ENCODE assay signal across 13 mouse cellular contexts in the genomic region with DNA sequence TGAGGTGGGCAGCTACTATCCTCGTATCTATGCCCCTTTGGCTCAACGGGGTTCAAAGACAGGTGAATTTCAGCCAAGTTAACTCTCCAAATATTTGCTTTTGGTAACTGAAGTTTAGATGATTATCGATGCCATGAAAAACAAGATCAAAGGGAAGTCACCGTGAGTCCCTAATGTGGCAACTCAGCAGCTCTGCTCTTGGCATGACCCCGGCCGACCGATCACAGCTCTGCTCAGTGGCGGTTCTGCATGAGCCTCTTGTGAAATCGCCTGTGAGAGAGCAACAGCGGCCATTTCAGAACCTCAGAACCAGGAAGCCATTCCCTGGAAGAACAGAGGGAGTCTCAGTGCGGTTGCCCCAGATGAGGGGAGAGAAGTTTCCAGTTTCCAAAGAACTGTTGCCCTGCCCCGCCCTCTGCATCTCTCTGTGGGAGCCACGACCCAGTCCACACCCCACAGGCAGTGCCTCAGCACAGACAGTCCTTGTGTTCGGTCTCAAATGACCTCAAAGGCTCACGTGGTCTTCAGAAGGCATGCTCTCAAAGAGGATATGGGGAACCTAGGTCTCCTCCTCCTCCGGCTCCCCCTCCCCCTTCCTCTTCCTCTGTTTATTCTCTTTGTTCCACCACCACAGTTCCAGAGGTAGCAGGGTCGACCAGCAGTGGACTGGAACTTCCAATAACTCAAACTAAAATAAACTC. TPM values are rescaled to one million over a fixed set of nuclear protein-coding genes. Genes with fewer than 3 reads are reported as not detected.
DNase-seq lines count a peak whose midpoint lies in the region; ATAC-seq and TF ChIP-seq lines count a peak whose summit lies in the region.
"Had no signal": no experiment of that assay in that cellular context is flagged by ENCODE, and none has a peak within 500 bp of the region (broad histone marks: within the 10 kb centered on the region; RNA-seq: fewer than 3 reads in every experiment).

No protein-coding gene starts in this region.

- no peak for DNase-seq in forebrain, embryonic 10.5 days (ENCODE audit: extremely low spot score, low spot score)
- no peak for DNase-seq in lung, embryonic 14.5 days
- DNase-seq in lung, adult 2 months: no peak
- DNase-seq in liver, postnatal 0 days: peak; percentile 57
- DNase-seq in c-Kit-positive CD71-positive TER-119-positive erythroid progenitor cells, embryonic 14.5 days (ENCODE audit: low spot score): no peak
- DNase-seq: cerebellum, adult 9-11 months; heart, postnatal 36 days had no signal

- no peak for TF ChIP-seq CTCF in lung, embryonic 14.5 days (IDR thresholded peaks at IDR 0.05; ENCODE audit: low read depth)
- TF ChIP-seq CTCF in lung, adult 2 months (IDR thresholded peaks at IDR 0.05; ENCODE audit: insufficient read depth, low read length): no peak
- TF ChIP-seq CTCF in liver, postnatal 0 days (IDR thresholded peaks at IDR 0.05; ENCODE audit: low read depth): no peak

- no peaks in the 10 kb centered on the region for H3K36me3 ChIP-seq in forebrain, embryonic 10.5 days (replicated peaks)
- no peaks in the 10 kb centered on the region for H3K36me3 ChIP-seq in forebrain, embryonic 13.5 days (ENCODE audit: poor library complexity, severe bottlenecking)
- no peaks in the 10 kb centered on the region for H3K36me3 ChIP-seq in lung, embryonic 14.5 days (ENCODE audit: insufficient read depth)
- H3K36me3 ChIP-seq in liver, postnatal 0 days (replicated peaks; ENCODE audit: insufficient read depth, low read length): no peaks in the 10 kb centered on the region
- H3K36me3 ChIP-seq: embryonic facial prominence, embryonic 12.5 days; G1E; midbrain, embryonic 15.5 days had no signal

- TF ChIP-seq EP300 in liver, postnatal 0 days (IDR thresholded peaks at IDR 0.05; ENCODE audit: low read depth): no peak

- 78% methylated on average over 17 of the region's 17 CpGs for WGBS in forebrain, embryonic 10.5 days
- WGBS in forebrain, embryonic 13.5 days: 77% methylated on average over 17 of the region's 17 CpGs
- WGBS in lung, embryonic 14.5 days: 49% methylated on average over 17 of the region's 17 CpGs
- 50% methylated on average over 17 of the region's 17 CpGs for WGBS in lung, adult 2 months
- WGBS in liver, postnatal 0 days (ENCODE audit: insufficient replicate concordance): 44% methylated on average over 17 of the region's 17 CpGs

- no peak for TF ChIP-seq POLR2A in lung, adult 2 months (IDR thresholded peaks at IDR 0.05; ENCODE audit: borderline replicate concordance, extremely low read depth, low read depth, low read length)

- H3K4me2 ChIP-seq in forebrain, embryonic 13.5 days: no peak overlapping the region
- H3K4me2 ChIP-seq in lung, embryonic 14.5 days: no peak overlapping the region
- H3K4me2 ChIP-seq in liver, postnatal 0 days (ENCODE audit: low read depth, low read length): peak overlapping the region; percentile 24; the same call in 1 of the 2 replicates
- H3K4me2 ChIP-seq: embryonic facial prominence, embryonic 12.5 days; midbrain, embryonic 15.5 days had no signal

- H3K27ac ChIP-seq in forebrain, embryonic 10.5 days: 0 out of 2 replicates have a peak overlapping the region, but pooled peaks have one; percentile 53
- no peak overlapping the region for H3K27ac ChIP-seq in forebrain, embryonic 13.5 days
- H3K27ac ChIP-seq in lung, embryonic 14.5 days (ENCODE audit: low read depth): no peak overlapping the region
- peak overlapping the region; percentile 48; the same call in 1 of the 2 replicates for H3K27ac ChIP-seq in liver, postnatal 0 days (ENCODE audit: low read depth)
- H3K27ac ChIP-seq: embryonic facial prominence, embryonic 12.5 days; midbrain, embryonic 15.5 days had no signal

- no peak for ATAC-seq in forebrain, embryonic 13.5 days
- peak; percentile 28; the same call in 1 of the 2 replicates for ATAC-seq in lung, embryonic 14.5 days (ENCODE audit: insufficient read depth)
- peak; percentile 45; the same call in 1 of the 2 replicates for ATAC-seq in common myeloid progenitor, adult 5-6 weeks (replicated peaks; ENCODE audit: low read depth, poor library complexity, severe bottlenecking)
- ATAC-seq in liver, postnatal 0 days: peak; percentile 95
- no peak for ATAC-seq in cerebellum, adult (ENCODE audit: insufficient number of reproducible peaks, low FRiP score, low TSS enrichment)
- ATAC-seq: midbrain, embryonic 15.5 days had no signal

- H3K9ac ChIP-seq in forebrain, embryonic 13.5 days: no peak overlapping the region
- no peak overlapping the region for H3K9ac ChIP-seq in lung, embryonic 14.5 days
- no peak overlapping the region for H3K9ac ChIP-seq in liver, postnatal 0 days (replicated peaks)
- H3K9ac ChIP-seq: embryonic facial prominence, embryonic 12.5 days; midbrain, embryonic 15.5 days had no signal

- no peaks in the 10 kb centered on the region for H3K27me3 ChIP-seq in forebrain, embryonic 10.5 days (ENCODE audit: poor library complexity, severe bottlenecking)
- H3K27me3 ChIP-seq in forebrain, embryonic 13.5 days: no peaks in the 10 kb centered on the region
- no peaks in the 10 kb centered on the region for H3K27me3 ChIP-seq in lung, embryonic 14.5 days (ENCODE audit: insufficient read depth, low read length)
- no peaks in the 10 kb centered on the region for H3K27me3 ChIP-seq in liver, postnatal 0 days (ENCODE audit: insufficient read depth, low read length)
- H3K27me3 ChIP-seq: embryonic facial prominence, embryonic 12.5 days; midbrain, embryonic 15.5 days had no signal

- H3K4me1 ChIP-seq in forebrain, embryonic 10.5 days: peaks cover 5% of the 10 kb centered on the region; the same call in 1 of the 2 replicates
- no peaks in the 10 kb centered on the region for H3K4me1 ChIP-seq in forebrain, embryonic 13.5 days
- H3K4me1 ChIP-seq in lung, embryonic 14.5 days (ENCODE audit: insufficient read depth): 0 out of 2 replicates have a peak, but pooled peaks cover 6% of the 10 kb centered on the region
- H3K4me1 ChIP-seq in lung, adult 2 months (ENCODE audit: control insufficient read depth, insufficient read depth, low read length): no peaks in the 10 kb centered on the region
- H3K4me1 ChIP-seq in liver, postnatal 0 days (ENCODE audit: insufficient read depth): 0 out of 2 replicates have a peak, but pooled peaks cover 6% of the 10 kb centered on the region
- H3K4me1 ChIP-seq: embryonic facial prominence, embryonic 12.5 days; midbrain, embryonic 15.5 days had no signal

- no peaks in the 10 kb centered on the region for H3K9me3 ChIP-seq in forebrain, embryonic 10.5 days
- no peaks in the 10 kb centered on the region for H3K9me3 ChIP-seq in forebrain, embryonic 13.5 days (replicated peaks)
- no peaks in the 10 kb centered on the region for H3K9me3 ChIP-seq in lung, embryonic 14.5 days (ENCODE audit: low read depth, low read length)
- no peaks in the 10 kb centered on the region for H3K9me3 ChIP-seq in liver, postnatal 0 days (ENCODE audit: low read length)
- H3K9me3 ChIP-seq: embryonic facial prominence, embryonic 12.5 days; G1E; midbrain, embryonic 15.5 days had no signal

- no peak overlapping the region for H3K4me3 ChIP-seq in forebrain, embryonic 10.5 days
- H3K4me3 ChIP-seq in forebrain, embryonic 13.5 days: no peak overlapping the region
- H3K4me3 ChIP-seq in lung, embryonic 14.5 days (ENCODE audit: low read depth, low read length): no peak overlapping the region
- H3K4me3 ChIP-seq in lung, adult 2 months (replicated peaks; ENCODE audit: extremely low read depth, low read depth, low read length): no peak overlapping the region
- no peak overlapping the region for H3K4me3 ChIP-seq in liver, postnatal 0 days (ENCODE audit: low read depth, low read length)
- H3K4me3 ChIP-seq: embryonic facial prominence, embryonic 12.5 days; midbrain, embryonic 15.5 days had no signal

RNA-seq across cellular contexts. Expression of a gene that starts 27.0 kb away (rescaled TPM):
- polyA plus RNA-seq in forebrain, embryonic 10.5 days (2016; fragmentation: Nextera tagmentation; extraction: Ambion mirVana): 2.5 and 2.6 TPM in 2 replicates
- polyA plus RNA-seq in forebrain, embryonic 13.5 days (2015; fragmentation: Nextera tagmentation; extraction: Ambion mirVana): 0.65 and 1.1 TPM in 2 replicates
- 0.63 and 0.74 TPM in 2 replicates for polyA plus RNA-seq in lung, embryonic 14.5 days (2014; fragmentation: Nextera tagmentation; extraction: Ambion mirVana)
- polyA plus RNA-seq in lung, adult 2 months (2012; rRNA removed): 1.4 and 1.9 TPM in 2 replicates
- total RNA-seq in common myeloid progenitor, adult 5-6 weeks (2017): not detected in 2 replicates
- polyA plus RNA-seq in liver, postnatal 0 days (2015; fragmentation: Nextera tagmentation; extraction: Ambion mirVana): 0.02 TPM in 1 of 2 replicates, not detected in the other
- polyA plus RNA-seq: G1E had no signal

Comparison
In these comparisons a context has a peak if more than half of its experiments do, and no peak if none do; other contexts are left out.
1. H3K27ac ChIP-seq: peak in forebrain, embryonic 10.5 days (single experiment) and liver, postnatal 0 days (single experiment); none in forebrain, embryonic 13.5 days (single experiment) and lung, embryonic 14.5 days (single experiment).
2. ATAC-seq: peak in lung, embryonic 14.5 days (single experiment), common myeloid progenitor, adult 5-6 weeks (single experiment) and liver, postnatal 0 days (single experiment); none in forebrain, embryonic 13.5 days (single experiment) and cerebellum, adult (single experiment).